Mouse (Mus musculus) telencephalon, adult 2 months (tissue): ENCODE measurements around the gene Olfr1289.

Experiments used
- DNase-seq: peaks from one replicate; pipeline ENCODE4 v3.0.0-alpha.2; 2011; ENCODE audit warnings: low read depth, low spot score

The Olfr1289 gene

GRCm38 (mm10) chr2:111480519-111480918 lies at the start of gene Olfr1289:
Gene Olfr1289, plus strand, starts transcription at chr2:111480819.
- no peak for DNase-seq

- DNase-seq = no peak
These were observed 31.8 kb upstream of the Olfr1289 start, which contains the start of gene Olfr1287 for GRCm38 (mm10) chr2:111448842-111449241. Gene Olfr1287, plus strand, starts transcription at chr2:111449142.

GRCm38 (mm10) chr2:111473801-111474200 lies 6.8 kb upstream of the Olfr1289 start, which contains the start of gene Olfr1288:
Gene Olfr1288, plus strand, starts transcription at chr2:111474101.
- DNase-seq = no peak

- no peak for DNase-seq
These were observed 13.1 kb downstream of the Olfr1289 start, which contains the start of gene Olfr1290 for GRCm38 (mm10) chr2:111493729-111494128. Gene Olfr1290, minus strand, starts transcription at chr2:111493829.

- no peak for DNase-seq
These were observed 16.3 kb downstream of the Olfr1289 start, which contains the start of gene Olfr1291-ps1 for GRCm38 (mm10) chr2:111496880-111497279. Gene Olfr1291-ps1, plus strand, starts transcription at chr2:111497180.

GRCm38 (mm10) chr2:111517451-111517850 lies 36.8 kb downstream of the Olfr1289 start:
- DNase-seq = no peak

- DNase-seq = no peak
These were observed 44.3 kb downstream of the Olfr1289 start, which contains the start of gene Olfr1293-ps for GRCm38 (mm10) chr2:111524903-111525302. Gene Olfr1293-ps, plus strand, starts transcription at chr2:111525203.
